Mouse (Mus musculus) testis, adult 2 months (tissue): ENCODE data around the gene Defb36.

Experiments used
- CTCF ChIP-seq: fragments of 200-500 bp; IDR thresholded peaks from 2 replicates; pipeline ENCODE4 v1.5.1; 2012; ENCODE audit warnings: low read depth, mild to moderate bottlenecking, inconsistent platforms, low read length, moderate library complexity; ENCODE audit not compliant: control insufficient read depth, insufficient read depth, insufficient replicate concordance
- POLR2A ChIP-seq: fragments of 200-500 bp; IDR thresholded peaks from 2 replicates; pipeline ENCODE4 v1.6.1; 2012; ENCODE audit warnings: low read depth, mild to moderate bottlenecking, inconsistent platforms, low read length, moderate library complexity; ENCODE audit not compliant: control insufficient read depth

GRCm38 (mm10) chr2:152653874-152654715 is 50.0 kb downstream of the Defb36 start:
- TF ChIP-seq POLR2A = no peak
- no peak for TF ChIP-seq CTCF
